Mouse (Mus musculus): ENCODE measurements around the gene Ppp1r10. TPM values are rescaled to one million over a fixed set of nuclear protein-coding genes. Genes with fewer than 3 reads are reported as not detected.
A peak's percentile ranks its signal among the peaks of the same experiment; 100 is the strongest.

Gene Ppp1r10
- polyA plus RNA-seq, 1 experiment from 2014 or later = 32.3 TPM

- WGBS = under 1% methylated on average over 29 of the region's 29 CpGs
Observed at GRCm38 (mm10) chr17:35980363-35980754, 64.1 kb downstream of the Ppp1r10 start.

DNA sequence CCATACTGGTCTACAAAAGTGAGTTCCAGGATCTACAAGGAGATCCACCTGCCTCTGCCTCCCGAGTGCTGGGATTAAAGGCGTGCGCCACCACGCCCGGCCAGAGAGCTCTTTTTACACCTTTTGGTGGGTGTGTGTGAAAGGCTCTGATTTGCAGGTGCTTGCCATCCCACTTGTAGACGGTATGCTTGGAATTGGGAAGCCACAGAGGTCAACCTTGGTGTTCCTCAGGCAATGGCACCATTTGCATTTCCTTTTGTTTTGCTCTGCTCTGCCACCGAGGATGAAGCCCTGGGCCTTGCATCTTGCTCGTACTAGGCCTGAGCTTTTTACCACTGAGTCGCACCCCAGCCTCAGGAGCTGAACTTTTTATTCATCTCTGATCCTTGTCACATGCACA, 65.5 kb downstream of the Ppp1r10 start:
- ATAC-seq (ENCODE audit: insufficient read depth, low FRiP score, low read depth) = no peak
- Histone ChIP-seq H3K36me3 (peaks cover 18% of the 10 kb centered on the region; the same call in 1 of the 2 replicates), H3K4me1 (peaks cover 24% of the 10 kb centered on the region), H3K27me3 (replicated peaks) (no peaks in the 10 kb centered on the region), H3K9ac (no peak overlapping the region), H3K9me3 (no peaks in the 10 kb centered on the region), H3K27ac (no peak overlapping the region), H3K4me3 (replicated peaks) (no peak overlapping the region), H3K4me2 (0 out of 2 replicates have a peak overlapping the region, but pooled peaks have one; percentile 87)
- WGBS = 93% methylated on average over 9 of the region's 9 CpGs

More at GRCm38 (mm10) chr17:35980363-35980754, 64.1 kb downstream of the Ppp1r10 start:
- Histone ChIP-seq H3K27ac (peak overlapping the region; percentile 97), H3K27me3 (replicated peaks) (no peaks in the 10 kb centered on the region), H3K4me1 (peaks cover 24% of the 10 kb centered on the region), H3K9me3 (no peaks in the 10 kb centered on the region), H3K4me2 (peak overlapping the region; percentile 87), H3K36me3 (peaks cover 18% of the 10 kb centered on the region; the same call in 1 of the 2 replicates), H3K9ac (peak overlapping the region; percentile 90), H3K4me3 (replicated peaks) (peak overlapping the region; percentile 97)
- ATAC-seq (ENCODE audit: insufficient read depth, low FRiP score, low read depth) = peak; percentile 15; the same call in 1 of the 2 replicates

MicroRNAs within 50 kb of the gene (microRNA counts, 519-probe panel; counts per million panel counts)
- microRNA mmu-miR-1894-3p = not detected
- 1,746 counts per million, percentile 13 among the panel's probes with 10 or more counts for microRNA mmu-miR-1894-5p
- microRNA mmu-miR-877 = 1,992 counts per million, percentile 23 among the panel's probes with 10 or more counts

Small RNAs within 50 kb of the gene (microRNA-seq; reads per million reads assigned to microRNA genes)
- gene Gm28033 (not detected), gene Mir1894 (not detected), gene Mir877 (48.7 reads per million, percentile 40 among the genes with 10 or more reads in this experiment)

Other genes with a start within 250 kb of the Ppp1r10 start
- gene Vars2, start 248.8 kb upstream of the Ppp1r10 start, polyA plus RNA-seq (2015; fragmentation: Nextera tagmentation; extraction: Ambion mirVana) = 18.6 and 21.5 TPM in 2 replicates
- gene Gtf2h4, start 242.7 kb upstream of the Ppp1r10 start, polyA plus RNA-seq (2015; fragmentation: Nextera tagmentation; extraction: Ambion mirVana) = 36.3 and 39.9 TPM in 2 replicates
- 74.0 and 78.4 TPM in 2 replicates for gene Ddr1, start 211.8 kb upstream of the Ppp1r10 start, polyA plus RNA-seq (2015; fragmentation: Nextera tagmentation; extraction: Ambion mirVana)
- gene Ier3, start 94.8 kb upstream of the Ppp1r10 start, polyA plus RNA-seq (2015; fragmentation: Nextera tagmentation; extraction: Ambion mirVana) = 14.5 and 16.7 TPM in 2 replicates
- 45.3 and 46.0 TPM in 2 replicates for gene Flot1, start 93.2 kb upstream of the Ppp1r10 start, polyA plus RNA-seq (2015; fragmentation: Nextera tagmentation; extraction: Ambion mirVana)
- gene Tubb5, start 78.1 kb upstream of the Ppp1r10 start, polyA plus RNA-seq (2015; fragmentation: Nextera tagmentation; extraction: Ambion mirVana) = 762 and 772 TPM in 2 replicates
- gene Mdc1, start 74.9 kb upstream of the Ppp1r10 start, polyA plus RNA-seq (2015; fragmentation: Nextera tagmentation; extraction: Ambion mirVana) = 15.2 and 19.7 TPM in 2 replicates
- gene Nrm, start 55.1 kb upstream of the Ppp1r10 start, polyA plus RNA-seq (2015; fragmentation: Nextera tagmentation; extraction: Ambion mirVana) = 54.0 and 54.7 TPM in 2 replicates
- gene Ppp1r18, start 50.8 kb upstream of the Ppp1r10 start, polyA plus RNA-seq (2015; fragmentation: Nextera tagmentation; extraction: Ambion mirVana) = 17.0 and 18.6 TPM in 2 replicates
- 37.8 and 41.4 TPM in 2 replicates for gene Dhx16, start 36.6 kb upstream of the Ppp1r10 start, polyA plus RNA-seq (2015; fragmentation: Nextera tagmentation; extraction: Ambion mirVana)
- 21.7 and 23.9 TPM in 2 replicates for gene 2310061I04Rik, start 19.0 kb upstream of the Ppp1r10 start, polyA plus RNA-seq (2015; fragmentation: Nextera tagmentation; extraction: Ambion mirVana)
- 53.2 and 62.8 TPM in 2 replicates for gene Atat1, start 6.4 kb upstream of the Ppp1r10 start, polyA plus RNA-seq (2015; fragmentation: Nextera tagmentation; extraction: Ambion mirVana)
- 89.5 and 101 TPM in 2 replicates for gene Mrps18b, start within 50 bp of the Ppp1r10 start, polyA plus RNA-seq (2015; fragmentation: Nextera tagmentation; extraction: Ambion mirVana)
- gene Abcf1, start 53.3 kb downstream of the Ppp1r10 start, polyA plus RNA-seq (2015; fragmentation: Nextera tagmentation; extraction: Ambion mirVana) = 94.0 and 94.7 TPM in 2 replicates
- 41.4 and 47.0 TPM in 2 replicates for gene Gnl1, start 63.4 kb downstream of the Ppp1r10 start, polyA plus RNA-seq (2015; fragmentation: Nextera tagmentation; extraction: Ambion mirVana)
- 27.6 and 29.0 TPM in 2 replicates for gene Prr3, start 63.8 kb downstream of the Ppp1r10 start, polyA plus RNA-seq (2015; fragmentation: Nextera tagmentation; extraction: Ambion mirVana)
- 2.6 and 4.2 TPM in 2 replicates for gene H2-T24, start 104.1 kb downstream of the Ppp1r10 start, polyA plus RNA-seq (2015; fragmentation: Nextera tagmentation; extraction: Ambion mirVana)
- gene H2-T23, start 116.4 kb downstream of the Ppp1r10 start, polyA plus RNA-seq (2015; fragmentation: Nextera tagmentation; extraction: Ambion mirVana) = 11.4 and 14.8 TPM in 2 replicates
- gene H2-T22, start 126.3 kb downstream of the Ppp1r10 start, polyA plus RNA-seq (2015; fragmentation: Nextera tagmentation; extraction: Ambion mirVana) = 17.3 and 18.8 TPM in 2 replicates
- gene Gm6034, start 126.5 kb downstream of the Ppp1r10 start, polyA plus RNA-seq (2015; fragmentation: Nextera tagmentation; extraction: Ambion mirVana) = 0.09 and 0.13 TPM in 2 replicates
- gene Gm11127, start 141.9 kb downstream of the Ppp1r10 start, polyA plus RNA-seq (2015; fragmentation: Nextera tagmentation; extraction: Ambion mirVana) = 0.28 and 0.50 TPM in 2 replicates
- gene Gm19684, start 205.2 kb downstream of the Ppp1r10 start, polyA plus RNA-seq (2015; fragmentation: Nextera tagmentation; extraction: Ambion mirVana) = not detected in 2 replicates
- gene Gm7030, start 213.0 kb downstream of the Ppp1r10 start, polyA plus RNA-seq (2015; fragmentation: Nextera tagmentation; extraction: Ambion mirVana) = 0.30 TPM in 1 of 2 replicates, not detected in the other